Mouse (Mus musculus) heart, postnatal 10 days (tissue): ENCODE measurements at regions not wholly inside any gene's neighbourhood (a gene's known extent, or its start where the extent isn't known, plus 50 kb on each side); places are given as distances from the start of the nearest gene placed in this dataset.
"Not testable (repeated sequence)": the region's sequence is repeated elsewhere in the genome, so short reads cannot be mapped to it uniquely, and the experiment has no call there.

ENCODE experiments used
- DNase-seq, 2 experiments: peaks; one replicate each; pipeline ENCODE4 v3.0.0; 2021
- intact Hi-C: fragments of 180-260 bp; cut with DNase I; formaldehyde crosslinking; loops from one replicate; pipeline ENCODE4 v1.15.1; 2025
- microRNA-seq, 2 experiments: library from miRNA; unstranded; fragments of <30 nt; microRNA quantifications; one replicate each; pipeline ENCODE4 v1.2.0; 2022

GRCm38 (mm10) chr3:6107377-6108155, 357.0 kb downstream of the Gm8797 start:
- no peak for DNase-seq
- intact Hi-C loops, result no loop called here

GRCm38 (mm10) chr3:6118721-6119120, 368.1 kb downstream of the Gm8797 start:
- no peak for DNase-seq
- intact Hi-C loops, result no loop called here

- intact Hi-C loops, DNase-seq: not testable (repeated sequence)
These were observed 385.1 kb downstream of the Gm8797 start for GRCm38 (mm10) chr3:6135754-6136153.

GRCm38 (mm10) chr3:6137374-6137773, 386.8 kb downstream of the Gm8797 start:
- intact Hi-C loops, result no loop called here
- no peak for DNase-seq

- DNase-seq, result no peak
These were observed 423.2 kb downstream of the Gm8797 start for GRCm38 (mm10) chr3:6173775-6174174.

GRCm38 (mm10) chr3:6182533-6182932, 431.9 kb downstream of the Gm8797 start:
- DNase-seq, result no peak
- intact Hi-C loops, result no loop called here

More at GRCm38 (mm10) chr3:6173775-6174174, 423.2 kb downstream of the Gm8797 start:
- intact Hi-C loops, result no loop called here

GRCm38 (mm10) chr3:6183400-6183799, 432.8 kb downstream of the Gm8797 start:
- intact Hi-C loops, result no loop called here
- DNase-seq, result no peak

- no peak for DNase-seq
- intact Hi-C loops, result no loop called here
These were observed 415.6 kb downstream of the 1700008P02Rik start for GRCm38 (mm10) chr3:6204656-6205055.

GRCm38 (mm10) chr3:6228685-6229084, 391.6 kb downstream of the 1700008P02Rik start:
- intact Hi-C loops, result no loop called here
- no peak for DNase-seq

Small RNA genes in the stretch of these regions (microRNA-seq; reads per million reads assigned to microRNA genes)
- gene Gm25144 (0 reads per million in 2 experiments), gene Gm25352 (0 reads per million in 2 experiments)
